Mouse (Mus musculus): ENCODE results near the gene Piga. TPM values are rescaled to one million over a fixed set of nuclear protein-coding genes. Genes with fewer than 3 reads are reported as not detected.
A peak's percentile ranks its signal among the peaks of the same experiment; 100 is the strongest.

The Piga gene
- total RNA-seq, 4 experiments from 2014 or later = 5.7 to 8.8 (median 7.3) TPM

DNA sequence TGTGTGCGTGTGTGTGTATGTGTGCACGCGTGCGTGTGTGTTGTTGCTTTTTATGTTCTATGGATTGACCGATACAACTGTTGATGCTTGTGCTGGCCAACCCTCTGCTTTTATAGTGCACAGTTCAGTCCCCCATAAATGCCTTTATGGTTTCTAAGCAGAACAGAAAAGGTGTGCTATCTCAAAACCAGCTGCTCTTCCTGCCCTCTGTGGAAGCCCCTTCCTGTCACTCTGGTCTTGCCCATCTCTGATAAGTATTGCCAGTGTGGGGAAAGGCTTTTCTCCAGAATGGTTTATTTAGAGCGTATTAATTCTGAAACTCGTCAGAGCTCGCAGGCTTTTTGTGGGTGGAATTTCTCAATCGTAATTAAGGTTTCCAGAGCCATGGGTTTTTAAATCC, 13.1 kb downstream of the Piga start:
- no peak for DNase-seq (ENCODE audit: low spot score in 2 of 2)

DNA sequence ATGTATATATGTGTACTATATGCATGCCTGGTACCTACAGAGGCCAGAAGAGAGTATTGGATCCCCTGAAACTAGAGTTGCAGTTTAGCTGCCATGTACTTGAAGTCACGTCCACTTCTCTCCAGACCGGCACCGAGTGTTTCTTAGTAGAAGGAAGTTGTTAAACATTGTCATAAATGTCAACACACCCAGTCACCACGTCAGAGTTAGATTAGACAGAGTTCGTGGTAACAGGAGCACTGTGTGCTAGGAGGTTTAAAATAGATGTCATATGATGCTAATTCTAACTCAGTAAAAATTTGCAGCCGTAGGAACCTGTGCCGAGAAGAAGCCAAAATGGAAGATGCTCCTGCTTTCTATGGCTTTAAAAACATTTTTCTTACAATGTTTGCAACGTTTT, 17.1 kb downstream of the Piga start, which contains the start of gene Asb11:
Gene Asb11, plus strand, starts transcription at position 286 of the 400 bp plus-strand sequence.
- no peak for DNase-seq (ENCODE audit: low spot score in 2 of 2)

DNA sequence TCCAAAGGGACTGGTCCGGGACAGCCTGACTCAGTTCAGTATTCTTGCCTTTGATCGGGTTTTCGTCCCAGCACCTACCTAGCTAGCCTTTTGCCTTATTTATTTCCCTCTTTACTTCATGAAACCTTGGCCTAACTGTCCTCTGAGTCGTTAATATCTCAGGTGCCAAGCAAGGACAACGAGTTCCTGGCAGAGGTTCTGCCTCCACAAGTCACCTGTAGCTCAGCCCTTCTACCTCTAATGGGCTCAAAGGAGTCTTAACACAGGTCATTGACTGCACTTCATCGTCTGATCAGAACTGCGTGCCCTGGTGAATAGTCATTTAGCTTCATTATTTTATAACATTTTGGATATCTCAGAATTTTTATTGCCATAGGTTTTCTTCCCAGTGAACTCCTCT, 19.9 kb downstream of the Piga start:
- DNase-seq (ENCODE audit: low spot score in 2 of 2) = no peak

DNA sequence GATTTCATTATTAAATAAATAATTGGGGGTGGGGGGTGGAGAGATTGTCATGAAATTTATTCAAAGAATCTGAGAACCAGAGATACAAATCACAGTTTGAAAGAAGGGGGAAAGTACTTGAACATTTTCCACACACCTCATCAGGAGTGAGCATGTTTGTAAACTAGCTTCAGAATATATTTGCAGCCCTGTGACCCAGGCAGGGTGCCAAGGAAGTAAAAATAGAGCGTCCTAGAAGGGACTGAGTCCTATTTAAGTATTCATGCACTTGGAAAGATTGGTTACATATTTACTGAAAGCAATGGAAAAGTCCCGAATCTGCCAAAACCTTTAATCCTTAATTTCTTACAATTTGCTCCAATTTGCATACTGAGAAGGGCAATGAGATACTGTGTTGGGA, 20.6 kb downstream of the Piga start:
- DNase-seq (ENCODE audit: low spot score in 2 of 2) = no peak

DNA sequence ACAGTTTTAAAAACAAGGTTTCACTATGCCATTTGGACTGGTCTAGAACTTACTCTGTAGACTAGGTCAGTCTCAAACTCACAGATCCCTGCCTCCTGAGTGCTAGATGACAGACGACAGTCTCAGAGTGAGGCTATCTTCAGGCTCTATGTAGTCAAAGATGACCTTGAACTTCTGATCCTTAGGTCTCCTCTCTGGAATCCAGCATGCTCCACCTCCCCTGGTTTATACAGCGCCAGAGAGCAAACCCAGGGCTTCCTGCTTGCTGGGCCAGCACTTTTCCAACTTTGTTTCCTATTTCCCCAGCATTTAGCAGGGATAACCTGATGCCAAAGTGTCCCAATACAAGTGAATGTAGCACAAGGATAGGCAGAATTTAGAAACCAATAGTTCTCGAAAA, 21.1 kb downstream of the Piga start:
- no peak for DNase-seq (ENCODE audit: low spot score in 2 of 2)

DNA sequence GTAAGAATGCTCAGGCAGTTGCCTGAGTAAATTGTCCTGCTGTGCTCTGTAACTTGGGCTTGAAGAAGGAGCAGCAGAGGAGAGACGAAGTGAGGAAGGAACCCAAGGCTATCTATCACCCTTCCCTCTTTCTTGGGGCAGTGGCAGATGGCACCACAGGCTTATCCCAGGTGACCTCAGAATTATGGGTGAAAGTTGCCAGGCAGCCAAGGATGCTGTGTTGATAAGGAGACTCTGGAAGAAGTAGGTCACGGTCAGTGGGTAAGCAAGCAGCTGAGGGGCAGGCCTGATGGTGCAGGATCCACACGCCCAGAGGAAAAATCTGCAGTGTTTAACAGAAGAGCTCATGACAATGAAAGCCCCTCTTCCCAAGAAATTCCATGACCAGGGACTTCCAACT, 21.7 kb downstream of the Piga start:
- no peak for DNase-seq (ENCODE audit: low spot score in 2 of 2)

DNA sequence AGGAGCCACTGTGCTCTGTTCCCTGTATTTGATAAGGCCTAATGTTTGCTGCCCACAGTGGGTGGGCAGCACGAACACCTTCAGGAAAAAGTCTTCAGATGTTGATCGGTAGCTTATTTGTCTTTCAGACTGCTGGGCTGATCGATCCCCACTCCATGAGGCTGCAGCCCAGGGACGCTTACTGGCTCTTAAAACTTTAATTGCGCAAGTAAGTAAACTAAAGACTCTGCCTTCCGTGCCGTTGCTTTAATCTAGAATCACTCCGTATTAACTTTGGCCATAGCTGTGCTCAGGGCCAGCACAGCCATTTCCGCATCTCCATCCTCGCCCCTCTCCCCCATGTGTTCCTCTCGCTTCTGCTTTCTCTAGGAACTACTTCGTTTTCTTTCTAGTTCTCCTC, 26.0 kb downstream of the Piga start:
- DNase-seq (ENCODE audit: low spot score in 2 of 2) = no peak

DNA sequence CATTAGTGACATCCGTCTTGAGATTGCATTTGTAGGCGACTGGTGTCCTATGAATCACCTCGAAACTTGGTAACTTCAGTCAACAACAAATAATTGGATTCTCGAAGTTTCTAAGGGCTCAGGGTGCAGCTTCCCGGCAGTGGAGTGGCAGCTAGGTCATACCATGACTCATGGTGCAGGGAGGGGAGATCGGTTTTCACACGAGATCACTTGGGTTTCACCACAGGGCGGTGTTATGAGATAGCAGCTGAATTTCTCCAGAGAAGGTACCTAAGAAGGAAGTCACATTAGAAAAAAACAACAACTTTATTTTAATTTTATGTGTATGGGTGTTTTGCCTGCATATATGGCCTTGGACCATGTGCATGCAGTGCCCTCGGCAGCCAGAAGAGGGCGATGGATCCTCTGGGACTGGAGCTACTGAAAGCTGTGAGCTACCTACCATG, 26.5 kb downstream of the Piga start:
- no peak for DNase-seq (ENCODE audit: low spot score in 2 of 2)

DNA sequence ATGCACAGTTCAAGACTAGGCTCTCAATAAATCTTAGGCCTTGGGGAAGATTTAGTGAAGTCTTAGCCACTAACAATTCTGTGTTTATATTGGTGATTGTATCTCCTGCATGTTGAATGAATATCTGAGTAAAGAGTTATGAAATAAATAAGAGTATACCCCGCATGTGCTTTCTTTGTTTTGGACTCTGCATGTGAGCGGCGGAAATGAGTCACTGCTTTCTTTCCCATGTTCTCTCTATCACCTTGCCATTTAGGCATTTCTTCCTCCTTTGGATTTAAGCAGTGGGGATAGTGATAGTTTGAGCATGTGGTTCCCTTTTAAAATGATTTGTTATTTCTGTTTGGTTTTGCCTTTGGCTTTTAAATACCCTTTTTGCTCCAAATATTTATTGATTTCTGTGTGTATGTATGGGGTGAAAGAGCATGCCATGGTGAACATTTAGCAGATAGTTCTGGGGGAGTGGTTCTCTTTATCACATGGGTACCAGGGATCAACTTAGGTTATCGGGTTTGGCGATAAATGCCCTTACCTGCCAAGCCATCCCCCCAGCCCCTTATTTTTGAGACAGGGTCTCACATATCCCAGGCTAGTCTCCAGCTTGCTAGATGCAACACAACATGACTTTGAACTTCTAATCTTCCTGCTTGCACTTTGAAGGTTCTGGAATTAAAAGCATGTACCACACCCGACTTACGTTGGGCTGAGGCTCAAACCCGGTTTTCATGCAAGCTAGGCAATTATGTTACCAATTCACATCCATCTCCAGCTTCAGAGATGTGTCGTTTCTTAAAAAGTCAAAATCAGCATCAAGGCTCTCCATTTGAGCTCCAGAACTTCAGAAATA, 27.5 kb downstream of the Piga start:
- DNase-seq (ENCODE audit: low spot score in 2 of 2) = no peak

DNA sequence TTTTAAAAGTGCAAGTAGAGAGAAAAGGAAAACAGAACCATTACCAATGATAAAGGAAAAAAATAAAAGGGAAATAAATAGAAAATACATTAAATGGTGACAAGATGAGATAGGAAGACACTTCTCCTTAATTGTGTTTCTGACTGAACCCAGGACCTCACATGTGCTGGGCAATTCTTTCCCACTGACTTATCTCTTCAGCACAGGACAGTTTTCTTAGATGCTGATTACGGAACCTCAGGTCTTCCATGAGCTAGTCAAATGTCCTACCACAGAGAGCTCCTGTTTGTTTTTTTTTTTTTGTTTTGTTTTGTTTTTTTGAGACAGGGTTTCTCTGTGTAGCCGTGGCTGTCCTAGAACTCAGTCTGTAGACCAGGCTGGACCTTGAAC, 28.1 kb downstream of the Piga start:
- no peak for DNase-seq (ENCODE audit: low spot score in 2 of 2)

DNA sequence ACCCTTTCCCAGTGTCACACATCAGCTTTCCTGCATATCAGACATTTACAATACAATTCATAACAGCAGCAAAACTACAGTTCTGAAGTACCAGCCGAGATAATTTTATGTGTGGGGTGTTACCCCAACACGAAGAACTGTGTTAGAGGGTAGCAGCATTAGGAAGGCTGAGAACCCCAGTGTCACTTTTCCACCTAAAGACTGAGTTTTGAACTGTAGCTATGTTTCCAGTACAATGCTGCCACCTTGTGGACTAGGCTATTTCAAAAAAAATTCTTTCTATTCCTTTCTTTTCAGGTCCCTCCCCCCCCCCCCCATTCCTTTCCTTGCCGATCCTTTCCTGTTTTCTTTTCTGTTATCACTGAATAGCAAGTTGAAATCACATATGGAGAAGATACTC, 29.6 kb downstream of the Piga start:
- peak in 1 of 2 experiments; percentile 26 for DNase-seq (ENCODE audit: low spot score in 2 of 2)

DNA sequence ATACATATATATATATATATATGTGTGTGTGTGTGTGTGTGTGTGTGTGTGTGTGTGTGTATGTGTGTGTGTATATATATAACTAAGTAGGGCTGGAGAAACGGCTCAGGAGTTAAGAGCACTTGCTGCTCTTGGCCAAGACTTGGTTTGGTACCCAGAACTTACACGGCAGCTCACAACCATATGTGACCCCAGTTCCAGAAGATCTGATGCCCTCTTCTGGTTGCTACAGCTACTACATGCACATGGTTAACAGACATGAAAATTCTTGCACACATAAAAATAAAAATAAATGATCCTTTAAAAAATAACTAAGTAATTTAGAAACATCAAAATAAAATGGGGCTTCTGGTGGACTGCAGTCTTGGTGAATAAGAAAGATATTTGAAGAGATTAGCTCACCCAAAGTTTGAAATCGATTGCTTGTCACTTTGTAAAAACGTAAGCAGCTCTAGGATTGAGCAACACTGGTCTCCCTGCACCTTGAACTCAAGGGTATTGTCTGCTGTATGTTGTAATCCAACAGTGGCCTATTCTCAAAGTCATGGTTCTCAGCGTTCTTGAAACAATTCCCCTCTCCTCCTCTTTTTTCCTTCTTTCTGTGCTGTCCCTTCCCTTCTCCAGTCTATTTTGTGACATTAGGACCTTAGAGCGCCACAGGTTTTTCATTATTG, 39.8 kb downstream of the Piga start:
- DNase-seq (ENCODE audit: low spot score in 2 of 2) = no peak

Other genes starting within 250 kb of the Piga start
- gene Bmx, start 161.6 kb upstream of the Piga start, total RNA-seq (2022) = 1 to 10 TPM in 2 of 4 experiments, under 1 TPM in 2; 0.80 to 1.8 (median 1.1) TPM
- 10 to 100 TPM in 1 of 4 experiments, 1 to 10 TPM in 3; 5.8 to 10.6 (median 8.0) TPM for gene Pir, start 150.4 kb upstream of the Piga start, total RNA-seq (2022)
- gene Vegfd, start 46.4 kb upstream of the Piga start, total RNA-seq (2022) = 1 to 10 TPM; 3.0 to 6.1 (median 5.0) TPM
- 1 to 10 TPM; 1.5 to 4.2 (median 2.6) TPM for gene Asb11, start 17.2 kb downstream of the Piga start, total RNA-seq (2022)
- gene Asb9, start 86.5 kb downstream of the Piga start, total RNA-seq (2022) = not detected